Mouse (Mus musculus) liver, embryonic 15.5 days (tissue): ENCODE results near the gene Fscn1. TPM values are rescaled to one million over a fixed set of nuclear protein-coding genes. Genes with fewer than 3 reads are reported as not detected.
A peak's percentile ranks its signal among the peaks of the same experiment; 100 is the strongest.

Experiments used
- ATAC-seq: fragments of 200-750 bp; cut with Nextera tagmentation; 2 replicates; pipeline ENCODE4 v1.8.0; 2017; ENCODE audit warnings: moderate number of reproducible peaks, mild to moderate bottlenecking, moderate library complexity; ENCODE audit not compliant: insufficient read depth
- H3K27ac ChIP-seq: fragments of 300-500 bp; sonication (generic); replicated peaks from 2 replicates; pipeline ENCODE4 v1.5.1; 2015; ENCODE audit warnings: mild to moderate bottlenecking, inconsistent platforms
- H3K27me3 ChIP-seq: fragments of 300-500 bp; sonication (generic); 2 replicates; pipeline ENCODE4 v1.6.1; 2015; ENCODE audit warnings: mild to moderate bottlenecking, inconsistent platforms
- H3K36me3 ChIP-seq: fragments of 300-500 bp; sonication (generic); replicated peaks from 2 replicates; pipeline ENCODE4 v1.6.1; 2015; ENCODE audit warnings: moderate library complexity, mild to moderate bottlenecking, inconsistent platforms
- H3K4me1 ChIP-seq: fragments of 300-500 bp; sonication (generic); replicated peaks from 2 replicates; pipeline ENCODE4 v1.6.1; 2015; ENCODE audit warnings: inconsistent platforms
- H3K4me2 ChIP-seq: fragments of 300-500 bp; sonication (generic); 2 replicates; pipeline ENCODE4 v1.6.1; 2015; ENCODE audit warnings: moderate library complexity, mild to moderate bottlenecking, inconsistent platforms
- H3K4me3 ChIP-seq: fragments of 300-500 bp; sonication (generic); replicated peaks from 2 replicates; pipeline ENCODE4 v1.5.1; 2015; ENCODE audit warnings: mild to moderate bottlenecking, inconsistent platforms
- H3K9ac ChIP-seq: fragments of 300-500 bp; sonication (generic); 2 replicates; pipeline ENCODE4 v1.6.1; 2015; ENCODE audit warnings: moderate library complexity, mild to moderate bottlenecking, inconsistent platforms
- H3K9me3 ChIP-seq: fragments of 300-500 bp; sonication (generic); replicated peaks from 2 replicates; pipeline ENCODE4 v1.6.1; 2016; ENCODE audit warnings: inconsistent platforms
- WGBS: fragments of 180-500 bp; shearing (Covaris S2); methylation state at CpG from one replicate; pipeline ENCODE4 v1.1.7; 2015; ENCODE audit warnings: mixed read lengths; ENCODE audit not compliant: insufficient replicate concordance; 5-methylcytosine and 5-hydroxymethylcytosine counted together
- polyA plus RNA-seq: library from polyadenylated mRNA; unstranded; fragments of >200 nt; fragmentation: Nextera tagmentation; extraction: Ambion mirVana; gene quantifications from 2 replicates; pipeline ENCODE4 v1.2.1, GENCODE M21; 2015

The Fscn1 gene
- polyA plus RNA-seq, 1 experiment from 2014 or later, result 23.0 TPM

DNA sequence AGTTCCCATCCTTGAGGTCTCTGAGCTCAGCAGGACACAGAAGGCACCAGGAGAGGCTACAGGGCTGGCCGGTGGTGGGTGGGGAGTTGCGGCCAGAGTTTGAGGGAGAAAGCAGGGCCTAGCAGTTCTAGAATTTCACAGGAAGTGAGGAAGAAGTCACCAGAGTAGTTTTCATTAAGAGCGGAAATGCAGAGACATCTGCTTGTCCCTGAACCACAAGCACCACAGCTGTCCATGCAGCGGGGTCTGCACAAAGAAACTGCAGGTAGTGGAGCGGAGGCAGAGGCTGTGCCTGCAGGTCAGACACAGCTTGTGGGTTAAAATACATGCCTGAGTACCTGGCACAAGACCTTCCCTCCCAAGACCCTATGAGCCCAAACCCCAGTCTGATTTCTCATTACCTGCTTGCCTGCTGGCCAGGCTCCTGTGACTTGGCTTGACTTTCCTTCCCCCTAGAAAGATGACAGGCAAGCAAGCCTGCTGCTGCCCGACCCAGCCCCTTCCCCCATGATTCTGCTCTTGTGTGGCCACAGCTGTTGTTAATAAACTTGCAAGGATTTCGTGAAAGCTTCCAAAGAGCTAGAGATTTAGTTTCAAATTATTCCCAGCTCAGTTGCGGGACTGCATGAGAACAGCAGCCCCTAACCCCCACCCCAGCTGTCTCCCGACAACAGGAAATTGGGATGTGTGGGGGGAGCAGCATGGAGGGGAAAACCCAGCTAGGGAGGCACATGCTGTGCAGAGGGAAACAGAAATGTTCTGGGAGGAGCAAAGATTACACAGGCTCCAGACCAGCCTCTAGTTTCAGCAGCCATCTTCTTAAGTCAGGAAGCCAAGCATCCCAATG lies 40.7 kb downstream of the Fscn1 start:
- WGBS, result 54% methylated on average over 9 of the region's 9 CpGs
- peaks cover 12% of the 10 kb centered on the region; the same call in 1 of the 2 replicates for H3K36me3 ChIP-seq
- no peak overlapping the region for H3K4me2 ChIP-seq
- peak overlapping the region; percentile 48 for H3K27ac ChIP-seq
- H3K4me3 ChIP-seq, result no peak overlapping the region
- no peak overlapping the region for H3K9ac ChIP-seq
- ATAC-seq, result no peak
- H3K27me3 ChIP-seq, result no peaks in the 10 kb centered on the region
- H3K9me3 ChIP-seq, result no peaks in the 10 kb centered on the region
- H3K4me1 ChIP-seq, result peaks cover 35% of the 10 kb centered on the region

DNA sequence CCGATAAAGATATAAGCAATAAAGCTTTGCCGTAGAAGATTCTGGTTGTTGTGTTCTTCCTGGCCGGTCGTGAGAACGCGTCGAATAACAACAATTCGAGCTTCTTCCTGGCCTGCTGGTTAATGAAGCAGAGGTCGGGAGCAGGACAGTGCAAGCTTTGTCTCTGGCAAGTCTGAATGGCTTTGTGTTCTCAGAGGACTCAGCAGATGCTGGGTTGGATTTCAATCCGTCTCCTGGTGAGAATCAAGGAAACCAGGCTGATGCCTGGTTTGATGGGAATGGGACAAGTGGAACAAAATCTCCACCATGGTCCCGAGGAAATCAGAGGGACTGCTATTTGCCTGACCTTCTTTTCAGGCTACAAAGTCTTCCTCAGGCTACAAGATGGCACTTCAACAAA lies 49.2 kb downstream of the Fscn1 start:
- no peak for ATAC-seq

GRCm38 (mm10) chr5:143017401-143017800 lies 57.3 kb downstream of the Fscn1 start:
- Histone ChIP-seq H3K36me3 (peaks cover 66% of the 10 kb centered on the region), H3K27ac (peak overlapping the region; percentile 29; the same call in 1 of the 2 replicates), H3K27me3 (no peaks in the 10 kb centered on the region), H3K4me3 (no peak overlapping the region), H3K9ac (no peak overlapping the region), H3K4me2 (no peak overlapping the region), H3K4me1 (no peaks in the 10 kb centered on the region; the same call in 1 of the 2 replicates), H3K9me3 (no peaks in the 10 kb centered on the region)
- 37% methylated on average over 5 of the region's 5 CpGs for WGBS
- ATAC-seq, result no peak

More for the DNA sequence above, 49.2 kb downstream of the Fscn1 start:
- Histone ChIP-seq H3K4me1 (no peaks in the 10 kb centered on the region), H3K27me3 (no peaks in the 10 kb centered on the region), H3K36me3 (peaks cover 49% of the 10 kb centered on the region), H3K4me3 (no peak overlapping the region), H3K4me2 (no peak overlapping the region), H3K27ac (no peak overlapping the region), H3K9me3 (no peaks in the 10 kb centered on the region), H3K9ac (no peak overlapping the region)
- 87% methylated on average over 11 of the region's 11 CpGs for WGBS

Other genes starting within 250 kb of the Fscn1 start
- gene Tnrc18, start 142.7 kb upstream of the Fscn1 start, polyA plus RNA-seq, result 3.4 and 3.7 TPM in 2 replicates
- gene Fbxl18, start 64.9 kb upstream of the Fscn1 start, polyA plus RNA-seq, result 3.3 and 4.2 TPM in 2 replicates
- 5,733 and 6,728 TPM in 2 replicates for gene Actb, start 53.6 kb upstream of the Fscn1 start, polyA plus RNA-seq
- gene Rnf216, start 152.7 kb downstream of the Fscn1 start, polyA plus RNA-seq, result 13.2 and 13.9 TPM in 2 replicates
- gene Olfr718-ps1, start 187.2 kb downstream of the Fscn1 start, polyA plus RNA-seq, result not detected in 2 replicates
- 1.3 TPM in 2 replicates for gene Rbak, start 220.4 kb downstream of the Fscn1 start, polyA plus RNA-seq
- gene Spdye4b, start 220.7 kb downstream of the Fscn1 start, polyA plus RNA-seq, result not detected in 2 replicates